Mouse (Mus musculus): Measurements from ENCODE around the gene Btbd35f14.
"Not testable (repeated sequence)": the region's sequence is repeated elsewhere in the genome, so short reads cannot be mapped to it uniquely, and the experiment has no call there.

- not testable (repeated sequence) for TF ChIP-seq POLR2A (IDR thresholded peaks at IDR 0.05; ENCODE audit: low read depth, low read length); CTCF (IDR thresholded peaks at IDR 0.05; ENCODE audit: extremely low read depth, insufficient read length, insufficient replicate concordance, low read depth, low read length)
Observed at GRCm38 (mm10) chrX:33702249-33702648, at the start of gene Btbd35f14.
